Mouse (Mus musculus): ENCODE data around the gene Paqr7.
"Not testable (repeated sequence)": the region's sequence is repeated elsewhere in the genome, so short reads cannot be mapped to it uniquely, and the experiment has no call there.

The Paqr7 gene

GRCm38 (mm10) chr4:134498983-134499382, 2.5 kb downstream of the Paqr7 start:
- not testable (repeated sequence) for DNase-seq (ENCODE audit: extremely low read depth, low read depth, low spot score)

- no peak for DNase-seq (ENCODE audit: extremely low read depth, low read depth, low spot score)
Measured at GRCm38 (mm10) chr4:134501095-134501494, 4.6 kb downstream of the Paqr7 start.

- DNase-seq (ENCODE audit: extremely low read depth, low read depth, low spot score), result no peak
Measured at GRCm38 (mm10) chr4:134503686-134504357, 7.3 kb downstream of the Paqr7 start.

GRCm38 (mm10) chr4:134505303-134505789, 8.8 kb downstream of the Paqr7 start:
- DNase-seq (ENCODE audit: extremely low read depth, low read depth, low spot score), result no peak

GRCm38 (mm10) chr4:134505966-134506594, 9.6 kb downstream of the Paqr7 start:
- no peak for DNase-seq (ENCODE audit: extremely low read depth, low read depth, low spot score)

- no peak for DNase-seq (ENCODE audit: extremely low read depth, low read depth, low spot score)
Measured at GRCm38 (mm10) chr4:134506713-134507112, 10.2 kb downstream of the Paqr7 start.

- no peak for DNase-seq (ENCODE audit: extremely low read depth, low read depth, low spot score)
Measured at GRCm38 (mm10) chr4:134510396-134510795, 13.9 kb downstream of the Paqr7 start.

- DNase-seq (ENCODE audit: extremely low read depth, low read depth, low spot score), result no peak
Measured at GRCm38 (mm10) chr4:134510845-134511411, 14.4 kb downstream of the Paqr7 start, which contains the start of gene Aunip. Gene Aunip, plus strand, starts transcription at chr4:134510999.

GRCm38 (mm10) chr4:134511730-134512129, 15.2 kb downstream of the Paqr7 start:
- no peak for DNase-seq (ENCODE audit: extremely low read depth, low read depth, low spot score)

- DNase-seq (ENCODE audit: extremely low read depth, low read depth, low spot score), result no peak
Measured at GRCm38 (mm10) chr4:134512798-134513197, 16.3 kb downstream of the Paqr7 start.

- no peak for DNase-seq (ENCODE audit: extremely low read depth, low read depth, low spot score)
Measured at GRCm38 (mm10) chr4:134514309-134514930, 17.9 kb downstream of the Paqr7 start.

GRCm38 (mm10) chr4:134515614-134516013, 19.1 kb downstream of the Paqr7 start:
- no peak for DNase-seq (ENCODE audit: extremely low read depth, low read depth, low spot score)

- no peak for DNase-seq (ENCODE audit: extremely low read depth, low read depth, low spot score)
Measured at GRCm38 (mm10) chr4:134516981-134517380, 20.5 kb downstream of the Paqr7 start.

GRCm38 (mm10) chr4:134517719-134518118, 21.2 kb downstream of the Paqr7 start:
- DNase-seq (ENCODE audit: extremely low read depth, low read depth, low spot score), result no peak

GRCm38 (mm10) chr4:134518541-134518940, 22.0 kb downstream of the Paqr7 start:
- no peak for DNase-seq (ENCODE audit: extremely low read depth, low read depth, low spot score)

- no peak for DNase-seq (ENCODE audit: extremely low read depth, low read depth, low spot score)
Measured at GRCm38 (mm10) chr4:134519281-134519680, 22.8 kb downstream of the Paqr7 start.

GRCm38 (mm10) chr4:134523447-134523846, 26.9 kb downstream of the Paqr7 start:
- DNase-seq (ENCODE audit: extremely low read depth, low read depth, low spot score), result no peak

- no peak for DNase-seq (ENCODE audit: extremely low read depth, low read depth, low spot score)
Measured at GRCm38 (mm10) chr4:134525806-134526205, 29.3 kb downstream of the Paqr7 start.

- no peak for DNase-seq (ENCODE audit: extremely low read depth, low read depth, low spot score)
Measured at GRCm38 (mm10) chr4:134526220-134526619, 29.7 kb downstream of the Paqr7 start.

- DNase-seq (ENCODE audit: extremely low read depth, low read depth, low spot score), result no peak
Measured at GRCm38 (mm10) chr4:134532928-134533327, 36.4 kb downstream of the Paqr7 start.

GRCm38 (mm10) chr4:134533421-134533820, 36.9 kb downstream of the Paqr7 start:
- DNase-seq (ENCODE audit: extremely low read depth, low read depth, low spot score), result no peak

All from fat pad, adult 2 months (tissue).